Mouse (Mus musculus) thymus, adult 2 months (tissue): ENCODE measurements at regions not wholly inside any gene's neighbourhood (a gene's known extent, or its start where the extent isn't known, plus 50 kb on each side); places are given as distances from the start of the nearest gene placed in this dataset.

ENCODE experiments used
- CTCF ChIP-seq: fragments of 200-500 bp; IDR thresholded peaks from 2 replicates; pipeline ENCODE4 v1.5.1; 2012; ENCODE audit warnings: mild to moderate bottlenecking, control low read depth, low read length, moderate library complexity, borderline replicate concordance; ENCODE audit not compliant: control insufficient read depth, poor library complexity, insufficient read depth; ENCODE audit errors: extremely low read depth
- POLR2A ChIP-seq: fragments of 200-500 bp; IDR thresholded peaks from 2 replicates; pipeline ENCODE4 v1.6.1; 2012; ENCODE audit warnings: mild to moderate bottlenecking, low read length, control low read depth, moderate library complexity; ENCODE audit not compliant: control insufficient read depth, poor library complexity, insufficient read depth; ENCODE audit errors: extremely low read depth

DNA sequence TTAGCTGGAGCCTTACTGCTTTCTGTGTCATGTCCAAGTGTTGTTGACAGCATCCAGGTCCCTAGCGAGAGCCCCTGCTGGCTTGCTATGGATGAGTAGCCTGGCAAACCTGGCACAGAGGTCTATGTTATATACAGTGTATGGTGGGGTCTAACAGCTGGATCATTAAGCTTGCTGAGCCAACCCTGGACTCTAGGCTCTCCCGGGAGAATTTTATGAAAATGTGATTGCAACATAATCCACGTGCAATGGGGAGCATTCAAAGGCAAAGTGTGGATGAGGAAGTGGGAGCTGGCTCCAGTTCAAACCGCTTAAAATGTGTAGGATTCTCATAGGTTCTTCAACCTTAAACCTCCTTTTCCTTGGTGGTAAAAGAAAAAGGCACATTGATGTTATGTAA lies 427.7 kb upstream of the Gm10131 start:
- TF ChIP-seq CTCF (no peak), POLR2A (no peak)
